Mouse (Mus musculus): ENCODE data around the gene Olfr1133. TPM values are rescaled to one million over a fixed set of nuclear protein-coding genes. Genes with fewer than 3 reads are reported as not detected.
"Not testable (repeated sequence)": the region's sequence is repeated elsewhere in the genome, so short reads cannot be mapped to it uniquely, and the experiment has no call there.

Olfr1133 gene
- not detected in 2 replicates for polyA plus RNA-seq (2016; fragmentation: Nextera tagmentation; extraction: Ambion mirVana)

DNA sequence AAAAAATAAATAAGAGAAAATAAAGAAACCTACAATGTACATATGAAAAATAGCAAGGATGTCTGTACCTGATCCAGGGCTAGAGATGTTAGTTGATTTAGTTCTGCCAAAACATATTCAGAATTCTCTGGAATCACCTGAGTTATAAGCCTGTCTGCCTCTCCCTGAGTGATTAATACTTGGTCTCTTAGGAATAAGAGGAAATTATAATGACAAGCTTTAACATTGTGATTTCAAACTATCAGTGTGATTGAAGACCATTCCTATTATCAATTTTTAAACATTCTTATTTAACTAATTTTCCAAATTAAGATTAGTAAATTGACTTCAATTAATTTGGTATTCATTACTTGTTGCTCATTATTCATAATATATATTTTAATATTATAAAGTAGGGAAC is at the start of gene Olfr1133:
Gene Olfr1133 (minus strand): TSS at position 101 of the 400 bp plus-strand sequence.
- H3K4me3 ChIP-seq, result no peak within 1 kb of the TSS
- no peaks in the 10 kb centered on the region for H3K4me1 ChIP-seq
- no peak for ATAC-seq
- H3K36me3 ChIP-seq, result no peaks in the 10 kb centered on the region
- no peak within 1 kb of the TSS for H3K4me2 ChIP-seq
- no peak within 1 kb of the TSS for H3K9ac ChIP-seq
- no peak within 1 kb of the TSS for H3K27ac ChIP-seq
- no peaks in the 10 kb centered on the region for H3K9me3 ChIP-seq (replicated peaks)
- H3K27me3 ChIP-seq (replicated peaks), result no peaks in the 10 kb centered on the region

- no peaks in the 10 kb centered on the region for H3K4me1 ChIP-seq
- H3K27me3 ChIP-seq (replicated peaks), result no peaks in the 10 kb centered on the region
- H3K9ac ChIP-seq, result no peak within 1 kb of the TSS
- no peak for ATAC-seq
- no peak within 1 kb of the TSS for H3K4me3 ChIP-seq
- H3K9me3 ChIP-seq (replicated peaks), result no peaks in the 10 kb centered on the region
- H3K36me3 ChIP-seq, result no peaks in the 10 kb centered on the region
- H3K4me2 ChIP-seq, result no peak within 1 kb of the TSS
- H3K27ac ChIP-seq, result no peak within 1 kb of the TSS
These were observed 46.7 kb upstream of the Olfr1133 start, which contains the start of gene Olfr1136 for GRCm38 (mm10) chr2:87693847-87694246. Gene Olfr1136, minus strand, starts transcription at chr2:87693947.

DNA sequence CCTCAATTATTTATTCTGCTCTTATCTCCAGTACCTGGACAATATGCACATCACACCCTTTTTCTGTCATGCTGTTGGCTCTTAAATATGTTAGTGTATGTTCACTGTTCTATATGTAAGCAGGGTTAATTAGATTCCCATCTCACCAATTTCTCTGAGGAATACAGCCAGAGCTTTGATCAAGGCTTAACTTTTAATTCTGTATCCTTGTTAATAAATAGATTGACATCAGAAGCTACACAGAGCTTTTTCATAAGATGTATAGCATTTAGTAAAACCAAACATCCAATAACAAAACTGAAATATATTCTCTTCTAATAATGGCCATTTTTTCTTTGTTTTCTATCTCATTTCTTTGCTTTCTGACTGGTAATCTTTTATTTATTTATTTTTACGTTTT is 26.4 kb upstream of the Olfr1133 start, which contains the start of gene Olfr1135:
Gene Olfr1135 (minus strand): TSS at position 101 of the 400 bp plus-strand sequence.
- no peak for ATAC-seq
- WGBS (ENCODE audit: insufficient replicate concordance), result 10% methylated on average over 1 of the region's 1 CpGs
- Histone ChIP-seq H3K9me3 (replicated peaks) (no peaks in the 10 kb centered on the region), H3K4me3 (no peak within 1 kb of the TSS), H3K36me3 (no peaks in the 10 kb centered on the region), H3K27ac (no peak within 1 kb of the TSS), H3K4me2 (no peak within 1 kb of the TSS), H3K27me3 (replicated peaks) (no peaks in the 10 kb centered on the region), H3K4me1 (no peaks in the 10 kb centered on the region), H3K9ac (no peak within 1 kb of the TSS)

GRCm38 (mm10) chr2:87658360-87658759 is 11.2 kb upstream of the Olfr1133 start, which contains the start of gene Olfr1134:
Gene Olfr1134, minus strand, starts transcription at chr2:87658460.
- no peak within 1 kb of the TSS for H3K9ac ChIP-seq
- H3K4me1 ChIP-seq, result no peaks in the 10 kb centered on the region
- no peaks in the 10 kb centered on the region for H3K27me3 ChIP-seq (replicated peaks)
- no peak within 1 kb of the TSS for H3K27ac ChIP-seq
- H3K36me3 ChIP-seq, result no peaks in the 10 kb centered on the region
- H3K4me2 ChIP-seq, result no peak within 1 kb of the TSS
- ATAC-seq, result no peak
- no peak within 1 kb of the TSS for H3K4me3 ChIP-seq
- WGBS (ENCODE audit: insufficient replicate concordance), result 65% methylated on average over 2 of the region's 2 CpGs
- no peaks in the 10 kb centered on the region for H3K9me3 ChIP-seq (replicated peaks)

DNA sequence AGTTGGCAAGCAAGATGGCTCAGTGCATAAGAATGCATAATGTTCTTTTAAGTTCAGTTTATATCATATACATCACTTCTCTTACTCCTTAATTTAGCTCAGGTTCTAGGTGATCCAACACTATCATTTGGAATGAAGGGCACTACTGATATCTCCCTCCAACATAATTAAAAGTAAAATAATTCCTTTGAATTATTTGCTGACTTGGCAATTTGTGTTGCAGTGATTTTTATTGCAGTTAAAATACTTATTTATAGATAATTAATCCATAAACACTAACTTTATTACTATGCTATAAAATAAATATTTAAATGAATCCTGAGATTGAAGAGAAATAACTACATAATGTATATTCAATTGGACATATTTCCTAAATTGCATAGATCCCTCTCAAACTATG is 4.7 kb downstream of the Olfr1133 start:
- Histone ChIP-seq H3K27ac (no peak overlapping the region), H3K4me3 (no peak overlapping the region), H3K9ac (no peak overlapping the region), H3K9me3 (replicated peaks) (no peaks in the 10 kb centered on the region), H3K27me3 (replicated peaks) (no peaks in the 10 kb centered on the region), H3K4me1 (no peaks in the 10 kb centered on the region), H3K36me3 (no peaks in the 10 kb centered on the region), H3K4me2 (no peak overlapping the region)
- ATAC-seq, result no peak

DNA sequence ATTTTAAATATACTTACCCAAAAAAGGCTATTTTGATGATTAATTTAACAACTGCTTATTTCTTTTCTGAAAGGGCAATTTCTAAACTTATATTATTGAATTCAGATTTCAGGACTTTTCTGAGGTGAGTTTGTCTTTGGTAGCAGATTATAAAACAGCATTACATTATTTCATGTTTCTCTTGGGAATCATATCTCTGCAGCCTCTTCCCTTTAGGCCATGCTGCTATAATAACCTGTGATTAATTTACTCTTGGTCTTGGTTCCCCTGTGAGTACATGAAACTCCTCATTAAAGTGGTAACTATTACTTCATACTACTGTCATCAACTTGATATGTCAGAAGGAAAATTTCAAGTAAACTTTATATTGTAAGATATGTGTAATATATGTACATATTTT is 9.7 kb downstream of the Olfr1133 start, which contains the start of gene Olfr1132:
Gene Olfr1132 (minus strand): TSS at position 101 of the 400 bp plus-strand sequence.
- no peak within 1 kb of the TSS for H3K4me3 ChIP-seq
- no peak for ATAC-seq
- H3K27me3 ChIP-seq (replicated peaks), result no peaks in the 10 kb centered on the region
- H3K27ac ChIP-seq, result no peak within 1 kb of the TSS
- H3K4me2 ChIP-seq, result no peak within 1 kb of the TSS
- no peak within 1 kb of the TSS for H3K9ac ChIP-seq
- H3K4me1 ChIP-seq, result no peaks in the 10 kb centered on the region
- no peaks in the 10 kb centered on the region for H3K36me3 ChIP-seq
- no peaks in the 10 kb centered on the region; the same call in 1 of the 2 replicates for H3K9me3 ChIP-seq (replicated peaks)

GRCm38 (mm10) chr2:87626804-87627203 is 20.4 kb downstream of the Olfr1133 start, which contains the start of gene Olfr1131:
Gene Olfr1131, plus strand, starts transcription at chr2:87627104.
- Histone ChIP-seq H3K4me1 (no peaks in the 10 kb centered on the region), H3K9ac (no peak within 1 kb of the TSS), H3K27ac (no peak within 1 kb of the TSS), H3K4me3 (no peak within 1 kb of the TSS), H3K4me2 (no peak within 1 kb of the TSS), H3K9me3 (replicated peaks) (0 out of 2 replicates have a peak, but pooled peaks cover 2% of the 10 kb centered on the region), H3K36me3 (no peaks in the 10 kb centered on the region), H3K27me3 (replicated peaks) (no peaks in the 10 kb centered on the region)
- ATAC-seq, result no peak
- WGBS (ENCODE audit: insufficient replicate concordance), result 49% methylated on average over 3 of the region's 3 CpGs

GRCm38 (mm10) chr2:87605912-87606311 is 41.3 kb downstream of the Olfr1133 start, which contains the start of gene Olfr1130:
Gene Olfr1130, plus strand, starts transcription at chr2:87606212.
- not testable (repeated sequence) for ATAC-seq; H3K4me3 ChIP-seq; H3K27ac ChIP-seq; H3K9ac ChIP-seq; H3K27me3 ChIP-seq (replicated peaks); H3K4me2 ChIP-seq; H3K4me1 ChIP-seq; H3K36me3 ChIP-seq; H3K9me3 ChIP-seq (replicated peaks)

Other genes with a start within 250 kb of the Olfr1133 start
- not detected in 2 replicates for gene Olfr1123, start 230.7 kb downstream of the Olfr1133 start, polyA plus RNA-seq (2016; fragmentation: Nextera tagmentation; extraction: Ambion mirVana)
- gene Olfr1124, start 217.1 kb downstream of the Olfr1133 start, polyA plus RNA-seq (2016; fragmentation: Nextera tagmentation; extraction: Ambion mirVana), result 0.05 TPM in 1 of 2 replicates, not detected in the other
- gene Olfr1126, start 193.4 kb downstream of the Olfr1133 start, polyA plus RNA-seq (2016; fragmentation: Nextera tagmentation; extraction: Ambion mirVana), result not detected in 2 replicates
- gene Pramel7, start 150.3 kb downstream of the Olfr1133 start, polyA plus RNA-seq (2016; fragmentation: Nextera tagmentation; extraction: Ambion mirVana), result not detected in 2 replicates
- gene Pramel6, start 140.8 kb downstream of the Olfr1133 start, polyA plus RNA-seq (2016; fragmentation: Nextera tagmentation; extraction: Ambion mirVana), result not detected in 2 replicates
- gene Olfr153, start 115.6 kb downstream of the Olfr1133 start, polyA plus RNA-seq (2016; fragmentation: Nextera tagmentation; extraction: Ambion mirVana), result not detected in 2 replicates
- gene Olfr1128, start 101.8 kb downstream of the Olfr1133 start, polyA plus RNA-seq (2016; fragmentation: Nextera tagmentation; extraction: Ambion mirVana), result not detected in 2 replicates
- not detected in 2 replicates for gene Olfr1129, start 73.5 kb downstream of the Olfr1133 start, polyA plus RNA-seq (2016; fragmentation: Nextera tagmentation; extraction: Ambion mirVana)
- gene Olfr1130, start 41.2 kb downstream of the Olfr1133 start, polyA plus RNA-seq (2016; fragmentation: Nextera tagmentation; extraction: Ambion mirVana), result not detected in 2 replicates
- not detected in 2 replicates for gene Olfr1131, start 20.3 kb downstream of the Olfr1133 start, polyA plus RNA-seq (2016; fragmentation: Nextera tagmentation; extraction: Ambion mirVana)
- not detected in 2 replicates for gene Olfr1132, start 9.8 kb downstream of the Olfr1133 start, polyA plus RNA-seq (2016; fragmentation: Nextera tagmentation; extraction: Ambion mirVana)
- not detected in 2 replicates for gene Olfr1134, start 11.1 kb upstream of the Olfr1133 start, polyA plus RNA-seq (2016; fragmentation: Nextera tagmentation; extraction: Ambion mirVana)
- not detected in 2 replicates for gene Olfr1135, start 26.3 kb upstream of the Olfr1133 start, polyA plus RNA-seq (2016; fragmentation: Nextera tagmentation; extraction: Ambion mirVana)
- not detected in 2 replicates for gene Olfr1136, start 46.6 kb upstream of the Olfr1133 start, polyA plus RNA-seq (2016; fragmentation: Nextera tagmentation; extraction: Ambion mirVana)
- not detected in 2 replicates for gene Olfr1137, start 65.8 kb upstream of the Olfr1133 start, polyA plus RNA-seq (2016; fragmentation: Nextera tagmentation; extraction: Ambion mirVana)
- not detected in 2 replicates for gene Olfr1138, start 92.6 kb upstream of the Olfr1133 start, polyA plus RNA-seq (2016; fragmentation: Nextera tagmentation; extraction: Ambion mirVana)
- not detected in 2 replicates for gene Olfr1140, start 96.4 kb upstream of the Olfr1133 start, polyA plus RNA-seq (2016; fragmentation: Nextera tagmentation; extraction: Ambion mirVana)
- not detected in 2 replicates for gene Olfr1141, start 106.6 kb upstream of the Olfr1133 start, polyA plus RNA-seq (2016; fragmentation: Nextera tagmentation; extraction: Ambion mirVana)
- gene Olfr152, start 132.1 kb upstream of the Olfr1133 start, polyA plus RNA-seq (2016; fragmentation: Nextera tagmentation; extraction: Ambion mirVana), result not detected in 2 replicates
- gene Olfr1143, start 153.2 kb upstream of the Olfr1133 start, polyA plus RNA-seq (2016; fragmentation: Nextera tagmentation; extraction: Ambion mirVana), result not detected in 2 replicates
- not detected in 2 replicates for gene Olfr1145, start 162.4 kb upstream of the Olfr1133 start, polyA plus RNA-seq (2016; fragmentation: Nextera tagmentation; extraction: Ambion mirVana)
- gene Olfr1148, start 183.2 kb upstream of the Olfr1133 start, polyA plus RNA-seq (2016; fragmentation: Nextera tagmentation; extraction: Ambion mirVana), result not detected in 2 replicates
- gene Olfr1150-ps1, start 196.6 kb upstream of the Olfr1133 start, polyA plus RNA-seq (2016; fragmentation: Nextera tagmentation; extraction: Ambion mirVana), result not detected in 2 replicates
- not detected in 2 replicates for gene Olfr1151, start 208.5 kb upstream of the Olfr1133 start, polyA plus RNA-seq (2016; fragmentation: Nextera tagmentation; extraction: Ambion mirVana)
- gene Olfr1152, start 219.1 kb upstream of the Olfr1133 start, polyA plus RNA-seq (2016; fragmentation: Nextera tagmentation; extraction: Ambion mirVana), result not detected in 2 replicates
- not detected in 2 replicates for gene Olfr1153, start 247.6 kb upstream of the Olfr1133 start, polyA plus RNA-seq (2016; fragmentation: Nextera tagmentation; extraction: Ambion mirVana)

All from liver, embryonic 12.5 days (tissue).